Mouse (Mus musculus) embryonic facial prominence, embryonic 11.5 days (tissue): ENCODE results near the gene Serpinh1. TPM values are rescaled to one million over a fixed set of nuclear protein-coding genes. Genes with fewer than 3 reads are reported as not detected.

Source experiments
- ATAC-seq: fragments of 200-750 bp; cut with Nextera tagmentation; replicated peaks from 2 replicates; pipeline ENCODE4 v1.8.0; 2017; ENCODE audit warnings: low read depth; ENCODE audit not compliant: insufficient number of reproducible peaks, low FRiP score, low TSS enrichment
- DNase-seq: peaks from one replicate; pipeline ENCODE4 v3.0.0-alpha.2; 2015; ENCODE audit warnings: low spot score
- H3K27ac ChIP-seq: fragments of 300-500 bp; sonication (generic); replicated peaks from 2 replicates; pipeline ENCODE4 v1.5.1; 2014; ENCODE audit warnings: mild to moderate bottlenecking, low read depth, low read length, control low read depth
- H3K27me3 ChIP-seq: fragments of 300-500 bp; sonication (generic); 2 replicates; pipeline ENCODE4 v1.6.1; 2014; ENCODE audit warnings: mild to moderate bottlenecking, low read length, moderate library complexity, mixed read lengths; ENCODE audit not compliant: control insufficient read depth, insufficient read depth
- H3K36me3 ChIP-seq: fragments of 300-500 bp; sonication (generic); replicated peaks from 2 replicates; pipeline ENCODE4 v1.6.1; 2014; ENCODE audit warnings: low read depth, mild to moderate bottlenecking, low read length, moderate library complexity, mixed read lengths; ENCODE audit not compliant: control insufficient read depth, insufficient read depth
- H3K4me1 ChIP-seq: fragments of 300-500 bp; sonication (generic); 2 replicates; pipeline ENCODE4 v1.6.1; 2014; ENCODE audit warnings: low read length, mixed read lengths; ENCODE audit not compliant: control insufficient read depth, insufficient read depth
- H3K4me2 ChIP-seq: fragments of 300-500 bp; sonication (generic); 2 replicates; pipeline ENCODE4 v1.6.1; 2014; ENCODE audit warnings: low read depth, mild to moderate bottlenecking, control low read depth, low read length, moderate library complexity
- H3K4me3 ChIP-seq: fragments of 300-500 bp; sonication (generic); 2 replicates; pipeline ENCODE4 v1.5.1; 2014; ENCODE audit warnings: low read depth, low read length, control low read depth
- H3K9ac ChIP-seq: fragments of 300-500 bp; sonication (generic); replicated peaks from 2 replicates; pipeline ENCODE4 v1.6.1; 2014; ENCODE audit warnings: mild to moderate bottlenecking, control low read depth, low read length
- H3K9me3 ChIP-seq: fragments of 300-500 bp; sonication (generic); replicated peaks from 2 replicates; pipeline ENCODE4 v1.6.1; 2016; ENCODE audit warnings: mild to moderate bottlenecking, low read length, inconsistent platforms, mixed read lengths; ENCODE audit not compliant: control insufficient read depth
- WGBS: fragments of 180-500 bp; shearing (Covaris S2); extraction: QIAGEN DNeasy Blood & Tissue Kit; methylation state at CpG from one replicate; pipeline ENCODE4 v1.1.7; 2014; 5-methylcytosine and 5-hydroxymethylcytosine counted together
- polyA plus RNA-seq: library from polyadenylated mRNA; unstranded; fragments of >200 nt; fragmentation: Nextera tagmentation; extraction: Ambion mirVana; gene quantifications from 2 replicates; pipeline ENCODE4 v1.2.1, GENCODE M21; 2014

The Serpinh1 gene
- polyA plus RNA-seq, 1 experiment from 2014 or later: 373 TPM

GRCm38 (mm10) chr7:99320524-99320923 is 32.5 kb downstream of the Serpinh1 start:
- H3K27ac ChIP-seq: no peak overlapping the region
- no peak overlapping the region for H3K4me2 ChIP-seq
- DNase-seq (no peak), ATAC-seq (no peak)
- 35% methylated on average over 14 of the region's 14 CpGs for WGBS
- H3K36me3 ChIP-seq: no peaks in the 10 kb centered on the region
- no peaks in the 10 kb centered on the region for H3K27me3 ChIP-seq
- H3K9ac ChIP-seq: no peak overlapping the region
- no peak overlapping the region for H3K4me3 ChIP-seq
- no peaks in the 10 kb centered on the region for H3K9me3 ChIP-seq
- peaks cover 2% of the 10 kb centered on the region; the same call in 1 of the 2 replicates for H3K4me1 ChIP-seq

- Histone ChIP-seq H3K9me3 (no peaks in the 10 kb centered on the region), H3K4me2 (no peak overlapping the region), H3K4me1 (no peaks in the 10 kb centered on the region), H3K27me3 (no peaks in the 10 kb centered on the region), H3K36me3 (no peaks in the 10 kb centered on the region), H3K27ac (no peak overlapping the region), H3K9ac (no peak overlapping the region), H3K4me3 (no peak overlapping the region)
- DNase-seq (no peak), ATAC-seq (no peak)
- WGBS: 65% methylated on average over 7 of the region's 7 CpGs
Observed at GRCm38 (mm10) chr7:99317475-99317874, 35.6 kb downstream of the Serpinh1 start.

- no peak overlapping the region for H3K9ac ChIP-seq
- H3K27ac ChIP-seq: no peak overlapping the region
- no peaks in the 10 kb centered on the region for H3K4me1 ChIP-seq
- H3K4me2 ChIP-seq: no peak overlapping the region
- no peaks in the 10 kb centered on the region for H3K36me3 ChIP-seq
- ATAC-seq (no peak), DNase-seq (no peak)
- WGBS: 72% methylated on average over 7 of the region's 7 CpGs
- no peaks in the 10 kb centered on the region for H3K27me3 ChIP-seq
- H3K9me3 ChIP-seq: no peaks in the 10 kb centered on the region
- H3K4me3 ChIP-seq: no peak overlapping the region
Observed at GRCm38 (mm10) chr7:99316207-99316606, 36.8 kb downstream of the Serpinh1 start.

GRCm38 (mm10) chr7:99314565-99314964 is 38.5 kb downstream of the Serpinh1 start:
- ATAC-seq (no peak), DNase-seq (no peak)
- no peaks in the 10 kb centered on the region for H3K4me1 ChIP-seq
- no peak overlapping the region for H3K27ac ChIP-seq
- H3K9ac ChIP-seq: no peak overlapping the region
- no peaks in the 10 kb centered on the region for H3K36me3 ChIP-seq
- no peak overlapping the region for H3K4me3 ChIP-seq
- H3K9me3 ChIP-seq: no peaks in the 10 kb centered on the region
- no peak overlapping the region for H3K4me2 ChIP-seq
- WGBS: 79% methylated on average over 4 of the region's 4 CpGs
- no peaks in the 10 kb centered on the region for H3K27me3 ChIP-seq

GRCm38 (mm10) chr7:99313253-99313652 is 39.8 kb downstream of the Serpinh1 start:
- DNase-seq (no peak), ATAC-seq (no peak; the same call in 1 of the 2 replicates)
- Histone ChIP-seq H3K4me1 (no peaks in the 10 kb centered on the region), H3K9me3 (no peaks in the 10 kb centered on the region), H3K36me3 (no peaks in the 10 kb centered on the region), H3K27ac (no peak overlapping the region), H3K4me3 (no peak overlapping the region), H3K9ac (no peak overlapping the region), H3K27me3 (no peaks in the 10 kb centered on the region), H3K4me2 (no peak overlapping the region)
- WGBS: 63% methylated on average over 8 of the region's 8 CpGs

GRCm38 (mm10) chr7:99312671-99313143 is 40.3 kb downstream of the Serpinh1 start:
- peak; percentile 88 for ATAC-seq
- Histone ChIP-seq H3K4me1 (no peaks in the 10 kb centered on the region), H3K9me3 (no peaks in the 10 kb centered on the region), H3K27ac (no peak overlapping the region), H3K9ac (no peak overlapping the region), H3K27me3 (no peaks in the 10 kb centered on the region), H3K4me2 (no peak overlapping the region), H3K4me3 (no peak overlapping the region), H3K36me3 (no peaks in the 10 kb centered on the region)
- WGBS: 37% methylated on average over 8 of the region's 8 CpGs
- DNase-seq: peak; percentile 60

- Histone ChIP-seq H3K9me3 (no peaks in the 10 kb centered on the region), H3K36me3 (no peaks in the 10 kb centered on the region), H3K27me3 (no peaks in the 10 kb centered on the region), H3K4me3 (no peak overlapping the region), H3K4me1 (no peaks in the 10 kb centered on the region), H3K9ac (no peak overlapping the region), H3K4me2 (no peak overlapping the region), H3K27ac (no peak overlapping the region; the same call in 1 of the 2 replicates)
- 64% methylated on average over 4 of the region's 4 CpGs for WGBS
- DNase-seq (no peak), ATAC-seq (0 out of 2 replicates have a peak, but pooled peaks have one; percentile 42)
Observed at GRCm38 (mm10) chr7:99312058-99312457, 41.0 kb downstream of the Serpinh1 start.

- DNase-seq (no peak), ATAC-seq (no peak)
- Histone ChIP-seq H3K4me1 (no peaks in the 10 kb centered on the region), H3K27ac (no peak overlapping the region), H3K4me2 (no peak overlapping the region), H3K4me3 (no peak overlapping the region), H3K9me3 (no peaks in the 10 kb centered on the region), H3K9ac (no peak overlapping the region), H3K36me3 (no peaks in the 10 kb centered on the region), H3K27me3 (no peaks in the 10 kb centered on the region)
- WGBS: 68% methylated on average over 7 of the region's 7 CpGs
Observed at GRCm38 (mm10) chr7:99311433-99311832, 41.6 kb downstream of the Serpinh1 start.
